Mouse (Mus musculus): ENCODE measurements at regions not wholly inside any gene's neighbourhood (a gene's known extent, or its start where the extent isn't known, plus 50 kb on each side); places are given as distances from the start of the nearest gene placed in this dataset.
"Not testable (repeated sequence)": the region's sequence is repeated elsewhere in the genome, so short reads cannot be mapped to it uniquely, and the experiment has no call there.

DNA sequence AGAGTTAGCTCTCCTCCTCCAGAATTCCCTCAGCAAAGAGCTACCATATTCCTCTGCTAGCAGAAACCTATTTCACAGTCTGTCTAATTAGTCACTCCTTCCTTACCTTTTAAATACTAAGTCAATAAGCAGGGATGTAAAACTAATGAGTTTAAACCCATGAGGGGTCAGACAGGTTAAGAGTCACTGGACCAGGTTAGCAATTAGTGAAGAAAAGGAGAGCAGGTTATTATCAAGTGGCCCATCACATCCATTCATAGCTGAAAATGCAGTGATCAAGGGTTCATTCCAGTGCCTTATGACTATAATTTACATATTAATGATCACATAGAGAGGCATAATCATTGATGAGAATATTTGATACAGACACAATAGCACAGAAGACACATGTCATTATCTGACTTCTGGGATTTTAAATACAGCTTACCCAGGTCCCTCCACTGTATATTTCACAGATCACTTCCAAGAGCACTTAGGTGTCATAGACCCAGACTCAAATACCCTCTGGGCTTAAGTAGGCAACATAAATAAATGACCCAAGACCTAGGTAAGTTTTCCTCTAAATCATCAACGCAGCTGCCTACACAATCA, 355.4 kb upstream of the Rgma start:
- no peak for DNase-seq (ENCODE audit: low read depth, low spot score)

DNA sequence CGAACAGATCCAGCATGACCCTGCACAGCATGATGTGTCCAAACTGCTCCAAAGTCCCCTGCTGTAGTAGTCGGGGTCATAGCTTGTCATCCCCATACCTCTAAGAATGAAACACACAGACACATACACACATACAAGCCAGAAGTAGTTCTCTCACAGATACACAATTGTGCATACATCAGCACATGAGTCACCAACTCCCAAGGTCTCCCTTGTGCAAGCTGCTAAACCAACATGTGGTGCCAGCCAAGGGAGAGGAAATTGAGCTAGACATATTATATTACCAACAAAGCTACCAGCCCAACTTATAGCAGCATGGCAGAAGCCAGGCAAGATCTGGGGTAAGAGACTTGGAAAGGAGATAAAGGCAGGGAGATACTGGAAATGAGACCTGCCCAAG, 353.5 kb upstream of the Rgma start:
- DNase-seq (ENCODE audit: low read depth, low spot score), result no peak

DNA sequence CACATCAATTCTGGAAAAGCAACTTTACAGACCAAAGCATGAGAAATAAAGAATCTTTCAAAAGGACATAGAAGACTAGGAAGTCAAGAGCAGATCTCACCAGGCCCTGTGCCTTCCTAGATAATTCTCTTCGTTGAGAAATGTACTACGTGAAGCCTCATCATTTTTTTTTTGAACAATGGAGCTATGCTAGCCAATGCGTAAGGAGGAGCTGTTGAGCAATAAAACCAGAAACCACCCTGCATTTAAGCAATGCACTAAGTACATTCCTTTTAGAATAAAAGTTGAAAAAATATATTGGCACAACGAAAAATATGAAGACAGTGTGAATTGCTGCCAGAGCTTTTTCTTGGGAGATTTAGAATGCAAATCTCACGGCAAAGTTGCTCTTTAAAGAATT, 349.7 kb upstream of the Rgma start:
- no peak for DNase-seq (ENCODE audit: low read depth, low spot score)

DNA sequence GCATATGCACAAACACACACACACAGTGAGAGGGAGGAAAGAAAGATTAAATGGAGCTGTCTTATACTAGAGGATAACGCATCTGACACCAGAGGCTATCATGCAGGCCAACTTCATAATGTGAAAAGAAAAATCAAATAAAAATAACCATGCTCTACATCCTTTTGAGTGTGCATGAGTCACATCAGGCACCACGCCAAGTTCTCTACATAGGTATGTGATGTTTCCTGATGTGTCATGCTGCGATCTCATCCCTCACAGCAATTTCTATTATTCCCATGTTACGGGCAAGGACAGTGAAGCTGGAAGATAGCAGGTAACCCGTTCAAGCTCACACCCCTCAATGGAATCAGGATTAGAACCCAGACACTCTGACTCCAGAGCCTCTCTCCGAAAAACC, 346.4 kb upstream of the Rgma start:
- no peak for DNase-seq (ENCODE audit: low read depth, low spot score)

DNA sequence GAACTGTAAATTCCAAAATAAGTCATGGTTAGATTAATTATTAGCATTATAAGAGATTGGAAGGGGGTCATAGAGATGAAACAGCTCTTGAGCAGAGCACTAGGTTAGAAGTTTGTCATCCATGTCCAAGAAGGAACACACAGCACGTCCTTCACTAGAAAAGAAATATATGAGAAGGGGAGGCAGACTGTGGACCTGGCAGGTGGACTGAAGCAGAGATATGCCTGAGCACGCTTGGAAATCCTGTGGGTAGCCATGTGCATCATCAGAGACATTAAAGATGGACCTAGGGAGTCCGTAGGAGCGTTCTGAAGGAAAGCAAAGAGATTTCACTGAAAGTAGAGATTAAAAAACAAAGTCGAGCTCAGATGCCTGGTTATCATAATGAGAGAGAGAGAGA, 343.9 kb upstream of the Rgma start:
- DNase-seq (ENCODE audit: low read depth, low spot score), result no peak

DNA sequence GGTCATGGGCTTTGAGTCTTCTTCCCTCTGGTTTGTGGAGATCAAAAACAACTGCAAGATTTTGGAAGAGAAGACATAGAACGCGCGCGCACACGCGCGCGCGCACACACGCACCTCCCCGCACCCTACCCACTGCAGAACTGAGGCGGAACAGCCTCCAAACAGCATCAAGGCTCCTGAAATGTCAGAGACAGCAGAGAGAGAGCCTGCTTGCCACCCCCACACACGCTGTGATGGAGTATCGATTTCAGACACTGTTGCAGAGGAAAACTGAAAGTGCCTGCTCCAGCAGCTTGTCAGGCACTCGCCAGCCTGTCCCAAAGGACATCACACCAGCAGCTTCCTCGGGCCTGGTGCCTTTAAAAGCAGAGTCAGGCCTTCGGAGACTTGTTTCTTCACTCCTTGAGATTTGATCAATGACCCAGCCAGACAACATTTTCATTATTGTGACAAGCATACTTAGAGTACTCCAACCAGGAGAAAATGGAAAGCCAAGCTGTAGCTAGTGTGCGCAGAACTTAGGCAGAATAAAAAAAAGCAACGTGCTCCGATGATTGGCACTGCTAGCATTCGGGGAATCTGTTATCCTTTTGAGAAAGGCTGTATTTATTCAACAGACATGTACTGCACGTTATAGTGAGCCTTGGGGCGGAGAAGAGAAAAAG, 342.9 kb upstream of the Rgma start:
- peak; percentile 16 for DNase-seq (ENCODE audit: low read depth, low spot score)

DNA sequence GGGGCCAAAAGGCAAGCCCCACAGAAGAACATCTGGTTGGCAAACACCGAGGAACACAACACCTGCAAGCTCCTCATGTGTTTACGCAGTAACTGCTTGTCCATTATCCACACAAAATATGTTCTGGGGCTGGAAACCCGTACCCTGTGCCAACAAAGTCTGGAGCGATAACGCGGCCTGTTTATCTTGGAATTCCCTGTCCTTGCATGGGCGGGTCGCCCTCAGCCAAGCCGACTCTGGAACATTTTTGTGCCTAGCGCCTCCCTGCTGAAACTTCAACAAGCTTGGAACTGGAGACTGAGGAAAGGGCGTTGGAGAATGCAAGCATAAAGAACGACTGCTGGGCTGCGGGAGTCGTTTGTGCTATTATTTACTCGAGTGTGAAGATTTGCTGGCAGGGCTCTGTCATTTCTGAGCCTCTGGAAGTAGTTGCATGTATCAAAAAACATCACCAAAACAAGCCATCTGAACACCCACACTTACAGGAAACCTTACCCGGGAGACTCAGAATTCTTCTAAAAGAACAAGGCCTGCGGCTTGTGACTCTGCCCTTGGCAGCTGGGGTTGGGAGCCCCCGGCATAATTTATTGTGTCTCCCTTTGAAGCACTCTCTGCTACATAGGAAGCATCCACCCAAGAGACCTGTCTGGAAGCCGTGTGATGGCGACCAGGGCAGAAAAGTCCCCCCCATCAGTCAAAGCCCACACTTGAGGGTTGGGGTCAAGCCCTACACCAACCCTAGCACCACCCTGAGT, 338.3 kb upstream of the Rgma start:
- peak; percentile 32 for DNase-seq (ENCODE audit: low read depth, low spot score)

DNA sequence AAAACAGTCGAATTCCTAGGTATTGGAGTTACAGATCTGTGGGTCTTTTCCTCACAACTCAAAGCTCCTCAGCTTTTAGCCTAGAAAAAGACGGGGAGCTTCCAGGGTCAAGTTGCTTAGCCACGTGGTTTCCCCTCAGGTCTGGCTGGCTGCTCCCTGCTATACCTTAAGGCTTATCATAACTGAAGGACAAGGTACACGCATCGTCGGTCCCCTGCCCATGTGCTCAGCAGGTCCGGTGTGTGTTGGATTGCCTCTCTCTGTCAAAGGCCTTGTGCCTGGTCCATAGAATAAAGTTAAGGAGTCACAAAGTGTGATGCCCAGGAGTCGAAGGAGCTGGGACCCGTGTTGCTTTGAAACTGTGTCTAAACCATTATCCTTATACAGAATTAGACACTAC, 337.7 kb upstream of the Rgma start:
- DNase-seq (ENCODE audit: low read depth, low spot score), result no peak

DNA sequence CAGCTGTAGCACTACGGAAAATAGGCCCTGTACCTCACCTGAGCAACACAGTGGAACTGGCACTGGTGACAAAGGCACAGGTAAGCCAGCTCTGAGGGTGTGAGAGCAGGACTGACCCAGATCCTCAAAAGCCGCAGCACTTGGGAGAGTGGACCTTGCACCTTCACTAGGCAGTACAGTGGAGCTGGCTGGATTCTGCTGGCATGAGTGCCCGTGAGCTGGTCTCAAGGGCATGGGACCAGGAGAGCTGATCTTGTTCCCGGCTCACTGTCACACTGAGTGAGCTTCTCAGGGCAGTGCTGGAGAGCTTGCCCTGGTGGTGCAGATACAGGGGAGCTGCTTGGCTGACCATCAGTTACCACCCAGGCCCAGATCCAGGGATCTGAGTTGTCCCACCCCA, 335.4 kb upstream of the Rgma start:
- DNase-seq (ENCODE audit: low read depth, low spot score), result no peak

DNA sequence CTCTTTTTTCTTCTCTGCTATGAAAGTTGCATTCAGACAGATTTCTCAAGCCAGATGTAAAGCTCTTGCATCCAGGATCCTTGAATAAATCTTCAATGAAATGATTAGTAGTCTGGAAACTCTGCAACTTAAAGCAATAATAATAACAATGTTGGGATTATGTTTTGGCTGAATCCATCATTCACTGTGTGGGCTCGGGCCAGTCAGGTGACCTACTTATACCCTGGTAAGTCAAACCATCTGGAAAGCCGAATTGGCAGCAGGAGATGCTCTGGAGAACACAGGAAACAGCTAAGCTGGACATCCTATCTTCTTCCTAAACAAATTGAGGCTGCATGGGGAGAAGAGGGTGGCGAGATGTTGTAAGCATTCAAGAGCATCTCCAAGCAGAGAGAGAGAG, 331.0 kb upstream of the Rgma start:
- DNase-seq (ENCODE audit: low read depth, low spot score), result no peak

DNA sequence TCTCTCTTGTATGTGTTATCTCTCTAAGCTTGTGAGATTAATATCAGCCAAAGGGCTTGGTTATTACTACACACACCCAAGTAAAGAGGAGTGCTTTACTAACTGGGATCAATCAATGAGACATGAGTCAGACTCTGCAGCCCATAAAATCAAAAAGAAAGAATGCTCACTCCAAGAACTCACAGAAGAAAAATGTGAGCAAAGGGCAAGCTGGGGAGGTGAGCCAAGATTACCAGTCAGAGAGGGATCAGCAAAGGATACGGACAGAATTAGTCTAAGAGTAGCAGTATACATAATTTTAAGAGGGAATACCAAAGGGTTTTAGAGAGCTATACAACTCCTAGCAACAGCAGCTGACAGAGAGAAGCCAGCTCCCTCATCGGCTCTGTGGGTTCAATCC, 319.4 kb upstream of the Rgma start:
- DNase-seq (ENCODE audit: low read depth, low spot score), result no peak

DNA sequence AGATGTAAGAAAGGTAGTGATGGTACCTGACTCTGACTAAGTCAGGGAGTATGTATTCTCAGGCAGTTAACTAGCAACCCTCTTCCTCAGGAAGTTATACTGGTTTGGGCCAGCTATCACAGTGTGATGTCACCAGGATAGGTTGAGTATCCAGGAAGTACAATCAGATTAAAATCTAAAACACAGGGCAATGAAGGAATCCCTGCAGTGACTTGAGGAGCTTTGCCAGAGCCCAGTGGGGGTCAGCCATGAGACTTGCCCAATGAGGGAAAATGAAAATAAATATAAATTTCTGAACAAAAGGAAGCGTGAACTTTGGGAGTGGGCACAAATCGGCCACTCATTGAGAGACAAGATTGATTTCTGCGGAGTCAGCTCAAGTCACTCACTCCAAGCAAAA, 311.8 kb upstream of the Rgma start:
- DNase-seq (ENCODE audit: low read depth, low spot score), result peak; percentile 77

DNA sequence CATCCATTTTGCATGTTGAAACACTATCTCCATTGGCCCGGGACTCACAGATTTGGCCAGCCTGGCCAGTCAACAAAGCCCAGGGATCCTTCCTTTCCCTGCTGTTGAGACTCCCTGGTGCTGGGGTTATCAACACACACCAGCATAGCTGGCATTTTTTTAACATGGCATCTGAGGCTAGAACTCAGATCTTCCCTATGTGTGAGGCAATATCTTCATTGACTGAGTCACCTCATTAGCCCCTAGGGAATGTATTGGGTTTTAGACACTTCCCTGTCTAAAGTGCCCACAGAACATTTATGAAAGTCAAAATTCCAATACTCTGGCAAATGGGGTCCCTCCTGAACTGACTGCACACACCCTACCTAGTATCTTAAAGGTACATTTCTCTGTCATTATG, 306.8 kb upstream of the Rgma start:
- no peak for DNase-seq (ENCODE audit: low read depth, low spot score)

DNA sequence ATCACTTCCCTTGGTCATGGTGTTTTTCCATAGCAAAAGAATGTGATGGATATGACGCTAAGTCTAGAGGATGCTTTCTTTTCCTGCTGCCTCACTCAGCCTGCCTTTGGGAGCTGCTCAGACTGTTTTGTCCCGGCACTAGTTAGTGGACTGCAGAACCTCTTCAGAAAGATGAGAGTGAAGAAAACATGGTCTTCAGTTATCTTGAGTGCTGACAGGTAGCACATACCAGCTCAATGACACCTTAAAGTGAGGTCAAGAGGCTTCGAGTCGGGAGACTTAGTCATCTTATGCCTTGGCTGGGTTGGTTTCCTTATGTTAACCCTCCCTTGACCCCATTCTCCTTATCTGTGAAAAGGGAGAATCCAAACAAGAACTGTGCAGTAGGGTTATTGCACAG, 306.0 kb upstream of the Rgma start:
- DNase-seq (ENCODE audit: low read depth, low spot score), result no peak

DNA sequence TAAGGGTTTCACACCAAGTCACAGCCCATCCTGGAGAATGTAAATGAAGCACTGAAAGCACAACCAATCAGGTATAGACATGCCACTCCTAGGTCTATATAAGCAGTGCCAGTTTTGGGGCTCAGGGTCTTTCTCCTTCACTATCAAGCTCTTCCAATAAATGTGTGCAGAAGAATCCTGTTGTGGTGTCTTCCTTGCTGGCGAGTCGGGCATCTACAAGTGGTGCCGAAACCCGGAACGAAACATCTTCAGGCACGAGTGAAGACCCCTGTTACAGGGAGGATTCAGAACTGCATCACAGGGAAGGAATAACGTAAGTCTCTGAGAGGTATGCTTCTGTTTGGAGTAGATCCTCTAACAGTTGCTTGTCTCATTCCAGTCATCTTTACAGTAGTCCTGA, 299.9 kb upstream of the Rgma start:
- not testable (repeated sequence) for DNase-seq (ENCODE audit: low read depth, low spot score)

DNA sequence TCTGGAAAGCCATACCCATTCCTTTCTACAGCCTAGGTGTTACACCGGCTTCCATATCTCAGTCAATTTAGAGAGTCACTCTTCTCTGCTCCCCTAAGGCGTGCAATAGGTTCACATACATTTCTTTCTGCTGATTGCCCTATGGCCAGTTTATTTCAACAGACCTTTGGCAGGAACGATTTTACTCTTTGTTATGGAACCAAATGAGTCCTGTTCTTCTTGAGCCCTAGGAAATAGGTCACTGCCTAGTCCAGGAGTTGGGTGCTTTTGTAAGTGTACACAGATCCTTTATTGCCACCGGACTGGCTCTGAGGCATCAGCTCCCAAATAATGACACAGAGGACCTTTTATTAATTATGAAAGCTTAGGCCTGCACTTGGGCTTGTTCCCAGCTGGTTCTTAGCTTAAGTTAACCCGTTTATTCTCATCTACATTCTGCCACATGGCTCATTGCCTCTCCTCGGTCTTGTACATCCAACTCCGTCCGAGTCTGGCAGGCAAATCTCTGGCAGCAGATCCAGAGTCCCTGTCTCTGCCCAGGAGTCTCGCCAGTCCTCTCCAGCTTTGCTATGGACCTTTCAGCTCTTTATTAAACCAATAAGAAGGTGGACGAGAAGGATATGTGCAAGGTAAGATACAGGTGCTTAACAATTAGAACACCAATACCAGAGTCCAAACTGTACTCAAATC, 287.7 kb upstream of the Rgma start:
- no peak for DNase-seq (ENCODE audit: low read depth, low spot score)

DNA sequence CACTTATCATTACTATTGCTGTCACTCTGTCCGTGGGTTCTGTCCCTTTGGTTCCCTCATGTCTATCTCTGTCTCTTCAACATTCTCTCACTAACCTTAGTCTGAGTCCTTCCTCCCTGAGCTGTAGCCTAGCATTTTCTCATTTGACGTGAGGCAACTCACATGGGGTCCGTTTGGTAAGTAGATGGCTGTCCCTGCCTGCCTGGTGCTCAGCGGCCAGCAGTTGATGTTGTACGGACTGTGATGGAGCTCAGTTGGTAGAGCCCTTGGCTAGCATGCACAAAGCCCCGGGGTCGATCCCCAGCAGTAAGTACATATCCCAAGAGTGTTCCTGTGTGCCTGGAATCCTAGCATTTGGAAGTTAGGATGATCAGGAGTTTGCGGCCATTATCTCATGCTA, 287.0 kb upstream of the Rgma start:
- no peak for DNase-seq (ENCODE audit: low read depth, low spot score)

DNA sequence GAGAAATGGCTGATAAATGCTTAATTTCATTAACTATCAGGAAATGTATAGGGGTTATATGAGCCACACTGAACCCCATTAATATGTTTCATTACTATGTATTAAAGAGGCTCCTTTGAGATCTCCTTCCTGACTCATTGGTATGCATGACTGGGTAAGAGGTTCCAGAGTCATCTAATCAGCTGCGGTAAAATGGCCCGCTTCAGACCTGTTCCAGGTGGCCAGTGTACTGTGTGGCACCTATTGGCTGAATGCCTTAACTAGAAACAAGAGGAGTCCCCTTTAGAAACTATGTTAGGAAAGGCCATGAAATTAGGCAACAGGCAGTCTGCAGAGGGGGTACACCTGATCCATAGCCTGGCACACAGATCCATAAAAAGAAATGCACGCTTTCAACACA, 283.6 kb upstream of the Rgma start:
- no peak for DNase-seq (ENCODE audit: low read depth, low spot score)

DNA sequence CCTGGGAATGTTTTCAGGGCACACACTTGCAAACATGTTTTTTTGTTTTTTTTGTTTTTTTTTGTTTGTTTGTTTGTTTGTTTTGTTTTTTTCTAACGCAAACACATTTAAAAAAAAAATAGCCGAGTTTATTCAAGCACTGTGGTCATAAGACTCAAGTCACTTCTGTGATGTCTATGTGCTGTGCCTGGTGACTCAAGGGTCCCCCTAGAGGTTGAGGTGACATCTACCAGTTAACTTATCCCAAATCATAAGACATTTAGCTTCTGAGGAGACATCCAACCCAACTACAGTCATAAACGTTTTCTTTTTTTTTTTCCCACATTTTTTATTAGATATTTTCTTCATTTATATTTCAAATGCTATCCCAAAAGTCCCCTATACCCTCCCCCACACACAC, 281.2 kb upstream of the Rgma start:
- DNase-seq (ENCODE audit: low read depth, low spot score), result peak; percentile 57

DNA sequence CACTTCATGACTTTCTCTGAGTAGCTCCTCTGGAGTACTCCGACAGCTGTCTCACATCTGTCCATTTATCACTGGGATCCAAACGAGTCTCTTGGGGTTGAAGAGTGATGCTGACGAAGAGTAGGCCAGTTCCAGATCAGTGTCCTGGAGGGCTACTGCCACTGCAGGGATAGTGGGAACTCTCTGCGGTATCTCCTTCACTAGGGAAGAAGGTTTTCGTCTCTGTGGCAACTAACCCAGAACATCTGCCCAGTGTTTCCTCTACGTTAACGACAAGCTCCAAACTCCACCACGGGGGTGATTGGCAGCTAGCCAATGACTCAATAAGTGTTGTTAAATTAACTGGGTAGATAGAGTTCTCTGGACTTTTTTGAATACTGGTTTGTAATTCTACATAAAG, 256.4 kb upstream of the Rgma start:
- no peak for DNase-seq (ENCODE audit: low read depth, low spot score)

DNA sequence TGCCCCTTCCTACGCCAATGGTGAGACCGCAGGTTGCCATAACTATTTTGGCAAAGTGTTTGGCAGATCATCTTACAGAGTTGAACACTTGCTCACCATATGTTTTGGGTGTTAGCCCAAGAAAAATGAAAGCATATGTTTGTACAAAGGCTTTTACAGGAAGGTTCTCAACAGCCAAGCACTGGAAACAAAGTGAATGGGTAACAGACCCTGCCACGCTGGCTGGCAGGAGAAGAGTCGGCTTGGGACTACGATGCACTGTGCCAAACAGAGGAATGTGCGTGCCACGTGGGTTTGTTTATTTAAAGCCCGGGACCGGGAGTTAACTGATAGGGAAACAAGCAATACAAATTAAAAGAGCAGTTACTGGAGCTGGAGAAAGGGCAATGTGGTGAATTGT, 255.0 kb upstream of the Rgma start:
- DNase-seq (ENCODE audit: low read depth, low spot score), result no peak

DNA sequence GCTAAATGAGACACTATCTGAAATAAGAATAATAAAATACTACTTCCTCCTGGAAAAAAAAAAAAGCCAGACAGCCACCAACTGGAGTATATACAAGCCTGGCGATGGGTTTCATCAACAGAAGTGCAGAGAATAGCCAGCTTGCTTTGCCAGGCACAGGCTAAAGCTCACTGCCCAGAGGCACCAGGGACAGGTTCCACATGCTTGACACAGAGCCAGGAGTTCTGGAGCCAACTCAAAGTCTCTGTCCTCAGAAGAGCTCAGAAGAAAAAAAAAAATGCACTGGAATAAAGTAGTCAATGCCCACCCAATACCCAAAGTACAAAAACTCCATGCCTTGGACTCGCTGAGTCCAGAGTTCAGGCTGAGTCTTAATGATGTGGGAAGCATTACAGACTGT, 250.3 kb upstream of the Rgma start:
- no peak for DNase-seq (ENCODE audit: low read depth, low spot score)

DNA sequence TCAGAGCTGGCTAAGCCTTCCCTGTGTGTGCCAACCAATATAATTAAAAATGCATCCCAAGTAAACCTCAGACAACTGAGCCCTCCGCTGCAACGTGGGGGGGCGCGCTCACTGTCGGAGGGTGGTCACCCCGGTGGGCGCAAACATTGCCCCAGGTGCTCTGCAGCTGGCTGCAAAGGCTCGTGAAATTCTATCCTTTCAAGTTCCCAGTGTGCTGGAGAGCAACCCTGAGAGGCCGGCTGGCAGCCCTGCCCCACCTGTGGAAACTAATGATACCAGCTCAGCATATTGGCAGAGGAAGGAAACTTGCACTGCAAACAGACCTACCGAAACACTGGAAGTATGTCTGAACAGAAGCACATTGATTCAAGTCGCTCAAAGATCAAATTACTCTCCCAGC, 249.4 kb upstream of the Rgma start:
- no peak for DNase-seq (ENCODE audit: low read depth, low spot score)

All from R1 (cell line).